Mouse (Mus musculus): ENCODE results near the gene Stx4a. TPM values are rescaled to one million over a fixed set of nuclear protein-coding genes. Genes with fewer than 3 reads are reported as not detected.
"Not testable (repeated sequence)": the region's sequence is repeated elsewhere in the genome, so short reads cannot be mapped to it uniquely, and the experiment has no call there.

Gene Stx4a
- total RNA-seq, 2 experiments from 2014 or later, result 64.3 to 64.7 TPM

DNA sequence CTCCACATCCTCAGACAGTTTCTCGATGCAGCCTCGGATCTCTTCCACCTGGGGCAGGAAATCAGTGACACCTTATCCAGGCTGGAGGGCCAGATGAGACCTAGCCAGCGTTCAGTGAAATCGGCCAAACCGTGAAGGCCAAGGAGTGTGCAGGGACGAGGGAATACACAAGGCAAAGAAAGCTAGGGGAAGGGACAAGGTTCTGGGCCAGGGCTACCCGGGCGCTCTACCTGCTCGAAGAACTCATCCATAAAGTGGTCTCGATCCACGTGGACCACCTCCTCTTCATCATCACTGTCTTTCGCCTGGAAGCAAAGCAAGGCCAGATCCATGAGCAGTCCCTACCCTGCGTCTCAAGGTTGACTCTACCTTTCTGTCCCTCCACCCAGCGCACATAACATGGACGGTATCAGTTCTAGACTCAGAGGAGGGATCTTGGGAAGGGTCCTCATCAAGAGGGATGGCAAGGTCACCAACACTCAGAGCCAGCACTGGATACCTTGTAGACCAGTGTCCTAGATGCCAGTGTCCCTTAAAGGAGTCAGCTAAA, 8.9 kb upstream of the Stx4a start:
- DNase-seq, result no peak

DNA sequence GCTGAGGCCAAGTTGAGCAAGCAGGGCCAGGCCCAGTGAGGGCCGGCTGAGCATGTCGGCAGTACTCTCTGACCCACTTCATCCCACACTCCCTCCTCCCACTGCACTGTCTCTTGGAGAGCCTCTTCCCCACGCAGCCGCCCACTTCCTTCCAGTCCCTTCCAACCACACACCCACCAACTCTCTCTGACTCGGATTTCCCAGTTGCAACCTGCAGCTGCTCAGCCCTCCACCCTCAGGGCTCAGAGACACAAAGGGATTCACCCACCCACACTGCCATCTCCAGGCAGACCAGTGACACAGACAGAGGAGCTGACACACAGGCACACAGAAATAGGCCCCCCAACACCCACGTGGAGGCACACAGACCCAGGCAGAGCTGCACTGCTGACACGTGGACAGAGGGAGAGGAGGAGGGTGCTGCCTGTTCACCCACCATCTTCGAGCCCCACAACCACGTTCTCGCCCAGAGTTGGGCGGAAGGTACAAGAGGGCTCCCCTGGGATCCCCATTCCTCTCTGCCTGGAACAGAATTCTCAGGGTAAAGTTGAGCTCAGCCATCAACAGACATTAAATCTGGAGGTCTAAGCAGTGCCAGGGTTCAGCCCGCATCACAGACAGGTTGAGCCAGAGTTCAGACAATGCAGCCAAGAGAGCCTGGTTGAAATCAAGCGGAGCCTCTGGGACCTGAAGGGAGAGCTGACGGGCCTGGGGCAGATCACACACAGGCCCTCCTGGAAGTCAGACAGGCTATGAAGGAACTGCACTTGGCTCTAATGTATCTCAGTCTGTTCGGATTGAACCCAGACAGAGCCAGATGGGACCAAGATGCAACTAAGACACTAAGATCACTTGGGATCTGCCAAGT, 7.9 kb upstream of the Stx4a start:
- DNase-seq, result peak; percentile 68 to 71

DNA sequence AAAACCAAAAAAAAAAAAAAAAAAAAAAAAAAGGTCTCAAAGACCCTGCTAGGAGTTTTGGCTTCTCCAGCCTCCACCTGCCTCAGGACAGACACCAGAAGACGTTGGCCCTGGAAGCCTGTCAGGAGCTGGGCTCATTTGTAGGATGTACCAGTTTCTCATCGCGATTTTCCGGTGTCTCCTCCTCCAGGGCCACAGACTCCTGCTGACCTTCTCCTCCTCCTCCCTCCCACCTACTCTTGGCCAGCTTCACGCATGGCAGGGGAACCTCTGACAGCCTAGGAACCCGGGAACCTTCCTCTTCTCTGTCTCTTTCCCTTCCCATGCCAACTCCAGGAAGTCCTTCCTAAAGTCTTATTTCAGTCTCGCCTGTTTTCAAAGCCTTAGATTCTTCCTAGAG, 7.0 kb upstream of the Stx4a start:
- DNase-seq, result no peak

- no peak for DNase-seq
These were observed 6.3 kb upstream of the Stx4a start for GRCm38 (mm10) chr7:127817776-127818175.

- DNase-seq, result no peak
These were observed 3.1 kb upstream of the Stx4a start for GRCm38 (mm10) chr7:127820836-127821509.

GRCm38 (mm10) chr7:127822494-127822893, 1.6 kb upstream of the Stx4a start:
- DNase-seq, result no peak

DNA sequence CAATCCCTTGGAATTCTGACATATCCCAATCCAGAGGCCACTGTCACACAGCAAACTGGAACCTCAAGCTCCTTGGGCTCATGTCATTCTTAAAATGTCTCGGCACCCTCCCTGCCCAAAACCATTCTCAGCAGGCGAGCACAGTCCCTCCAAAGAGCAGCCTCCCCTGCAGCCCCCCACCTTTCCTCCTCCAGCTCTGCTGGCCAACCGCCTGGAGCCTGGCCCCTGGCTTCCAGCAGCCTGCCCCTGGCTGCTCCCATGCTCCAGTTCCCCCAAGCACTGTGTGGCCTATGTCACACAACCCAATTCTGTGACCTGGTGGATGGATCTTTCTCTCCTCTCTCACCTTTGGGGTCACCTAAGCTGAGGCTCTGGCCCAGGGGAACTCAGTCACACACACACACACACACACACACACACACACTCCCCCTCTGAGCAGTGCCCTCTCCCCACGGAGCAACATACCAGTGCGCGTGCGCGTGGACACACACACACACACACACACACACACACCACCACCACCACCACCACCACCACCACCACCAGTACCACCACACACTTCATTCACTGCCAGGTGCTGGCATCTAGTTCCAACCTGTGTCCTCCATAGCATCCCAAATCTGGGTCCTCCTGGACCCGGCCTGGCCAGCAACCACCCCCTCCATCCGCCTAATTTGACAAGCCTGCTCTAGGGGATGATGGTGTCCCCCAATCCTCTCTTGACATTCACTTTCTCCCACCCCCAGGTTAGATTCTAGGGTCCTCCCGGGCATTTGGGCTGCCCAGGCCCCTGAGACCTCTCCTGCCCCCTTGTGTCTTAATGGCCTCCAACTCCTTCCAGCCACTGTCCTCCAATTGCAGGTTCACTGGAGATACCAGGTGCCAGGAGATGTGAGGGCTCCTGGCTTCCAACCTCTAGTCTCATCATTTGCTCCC, 590 bp upstream of the Stx4a start:
- DNase-seq, result no peak

GRCm38 (mm10) chr7:127835550-127835949, 11.5 kb downstream of the Stx4a start:
- DNase-seq, result no peak

- no peak for DNase-seq
These were observed 13.4 kb downstream of the Stx4a start for GRCm38 (mm10) chr7:127837473-127837872.

DNA sequence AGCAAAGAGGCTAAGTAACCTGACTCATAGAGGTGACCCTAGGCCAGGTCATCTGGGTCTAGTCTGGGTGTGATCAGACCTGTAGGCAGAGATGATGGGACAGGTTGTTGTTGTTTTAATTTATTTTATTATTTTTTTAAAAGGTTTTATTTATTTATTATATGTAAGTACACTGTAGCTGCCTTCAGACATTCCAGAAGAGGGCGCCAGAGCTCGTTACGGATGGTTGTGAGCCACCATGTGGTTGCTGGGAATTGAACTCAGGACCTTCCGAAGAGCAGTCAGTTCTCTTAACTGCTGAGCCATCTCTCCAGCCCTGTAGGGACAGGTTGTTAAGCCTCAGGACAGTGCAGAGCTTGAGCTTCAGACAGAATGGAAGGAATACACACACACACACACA, 13.8 kb downstream of the Stx4a start:
- not testable (repeated sequence) for DNase-seq

DNA sequence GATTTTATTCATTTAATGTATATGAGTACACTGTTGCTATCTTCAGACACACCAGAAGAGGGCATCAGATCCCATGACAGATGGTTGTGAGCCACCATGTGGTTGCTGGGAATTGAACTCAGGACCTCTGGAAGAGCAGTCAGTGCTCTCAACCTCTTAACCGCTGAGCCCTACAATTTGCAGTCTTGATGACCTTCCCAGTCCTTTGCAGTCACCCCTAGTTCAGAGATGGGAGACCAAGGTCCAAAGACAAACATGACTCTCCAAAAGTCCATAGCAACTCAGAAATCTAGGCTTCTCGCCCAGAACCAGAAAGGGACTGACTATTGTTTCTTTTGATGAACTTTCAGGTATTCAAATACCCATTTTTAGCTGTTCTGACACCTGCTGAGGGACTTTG, 15.9 kb downstream of the Stx4a start:
- not testable (repeated sequence) for DNase-seq

GRCm38 (mm10) chr7:127840886-127841285, 16.8 kb downstream of the Stx4a start:
- DNase-seq, result no peak

DNA sequence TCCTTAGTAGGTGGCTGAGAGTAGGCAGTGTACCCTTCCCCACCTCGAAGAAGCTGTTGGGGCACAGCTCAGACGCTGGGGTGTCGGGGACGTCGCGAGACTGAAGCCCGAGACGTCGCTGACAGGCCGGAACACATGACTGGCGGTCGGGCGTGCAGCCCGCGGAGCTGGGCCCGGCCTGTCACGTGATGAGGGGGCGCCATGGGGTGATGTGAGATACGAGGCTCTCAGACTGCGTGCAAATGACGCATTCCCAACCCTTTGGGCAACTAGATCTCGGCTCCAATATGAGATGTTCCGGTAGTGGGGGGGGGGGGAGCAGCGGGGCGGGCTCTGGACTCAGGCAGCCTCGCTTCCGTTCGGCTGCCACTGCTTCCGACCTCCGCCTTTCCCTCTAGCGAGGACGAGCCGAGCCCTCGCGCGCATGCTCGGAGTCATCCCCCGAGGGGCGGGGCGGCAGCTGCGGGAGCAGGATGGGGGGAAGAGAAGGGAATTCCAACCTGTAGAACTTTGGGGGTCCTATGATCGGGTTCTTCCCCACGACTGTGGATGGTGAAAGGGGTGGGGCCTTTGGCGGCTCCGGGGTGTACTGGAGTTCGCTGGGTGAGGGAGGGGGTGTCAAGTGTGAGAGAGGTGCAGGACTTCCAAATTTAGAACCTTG, 17.4 kb downstream of the Stx4a start:
- peak; percentile 94 for DNase-seq

GRCm38 (mm10) chr7:127842001-127842718, 18.1 kb downstream of the Stx4a start:
- DNase-seq, result peak; percentile 70 to 71

GRCm38 (mm10) chr7:127849973-127850875, 26.1 kb downstream of the Stx4a start:
- no peak for DNase-seq

DNA sequence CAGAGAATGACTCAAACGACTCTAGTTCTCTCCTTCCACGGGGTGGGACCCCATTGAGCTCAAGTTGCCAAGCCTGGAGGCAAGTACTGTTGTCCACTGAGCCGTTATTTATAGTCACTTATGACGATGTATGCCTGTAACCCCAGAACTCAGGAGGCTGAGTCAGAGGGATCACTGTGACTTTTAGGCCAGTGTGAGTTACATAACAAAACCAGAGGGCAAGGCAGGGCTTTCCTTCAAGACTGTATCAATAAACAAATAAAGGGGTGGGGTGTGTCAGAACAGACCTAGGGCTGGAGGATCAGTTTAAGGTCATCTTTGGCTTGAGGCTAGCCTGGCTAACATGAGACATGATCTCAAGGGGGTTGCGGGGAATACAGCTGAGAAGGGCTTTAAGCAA, 26.8 kb downstream of the Stx4a start:
- DNase-seq, result no peak

DNA sequence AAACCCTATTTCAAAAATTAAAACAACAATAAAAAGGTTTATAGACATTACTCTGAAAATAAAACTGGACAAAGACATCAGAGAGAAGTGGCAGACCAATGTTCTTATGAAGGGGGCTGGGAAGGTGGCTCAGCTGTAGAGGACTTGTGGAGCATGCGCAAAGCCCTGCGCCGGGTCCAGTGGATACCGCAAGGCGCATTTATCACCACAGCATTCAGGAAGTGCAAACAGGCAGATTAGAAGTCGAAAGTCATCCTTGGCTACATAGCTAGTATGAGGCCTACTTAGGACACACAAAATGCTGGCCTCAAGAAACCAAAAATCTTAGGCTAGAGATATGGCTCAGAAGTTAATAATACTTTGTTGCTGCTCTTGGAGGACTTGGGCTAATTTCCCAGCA, 34.2 kb downstream of the Stx4a start:
- no peak for DNase-seq

- no peak for DNase-seq
These were observed 42.3 kb downstream of the Stx4a start for GRCm38 (mm10) chr7:127866434-127866833.

DNA sequence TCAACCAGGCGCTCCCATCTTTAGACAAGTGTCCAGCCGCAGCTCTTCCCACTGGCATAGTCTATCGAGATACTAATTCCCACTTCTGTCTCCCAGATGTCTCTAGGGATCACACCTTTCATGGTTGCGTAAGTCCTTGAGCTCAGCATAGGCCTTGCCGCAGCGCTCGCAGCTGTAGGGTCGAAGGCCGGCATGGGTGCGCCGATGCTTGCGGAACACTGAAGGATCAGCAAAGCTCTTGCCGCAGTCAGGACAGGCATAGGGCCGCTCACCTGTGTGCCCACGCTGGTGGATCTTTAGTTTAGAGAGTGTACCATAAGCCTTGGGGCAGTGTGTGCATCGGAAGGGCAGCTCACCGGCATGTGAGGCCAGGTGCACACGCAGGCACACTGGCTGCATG, 43.5 kb downstream of the Stx4a start:
- DNase-seq, result no peak

All from layer of hippocampus, postnatal 36 days (tissue).